Mouse (Mus musculus) C2C12 (cell line): ENCODE data around the gene Med15.

Experiments used
- CEBPB ChIP-seq: IDR thresholded peaks from one replicate; pipeline ENCODE4 v1.6.1; 2011; ENCODE audit warnings: low read depth, mild to moderate bottlenecking, control low read depth, moderate library complexity
- CTCF ChIP-seq: IDR thresholded peaks from one replicate; pipeline ENCODE4 v1.5.1; 2011; ENCODE audit not compliant: control insufficient read depth, insufficient read depth, insufficient read length
- FOSL1 ChIP-seq: IDR thresholded peaks from one replicate; pipeline ENCODE4 v1.8.0; 2011; ENCODE audit warnings: mild to moderate bottlenecking, low read length; ENCODE audit not compliant: poor library complexity, insufficient read depth, severe bottlenecking
- MAX ChIP-seq: IDR thresholded peaks from one replicate; pipeline ENCODE4 v1.6.1; 2011; ENCODE audit warnings: mild to moderate bottlenecking, control low read depth
- MYOD1 ChIP-seq: IDR thresholded peaks from one replicate; pipeline ENCODE4 v1.6.1; 2011; ENCODE audit warnings: low read depth; ENCODE audit not compliant: control insufficient read depth, insufficient read length
- MYOG ChIP-seq: IDR thresholded peaks from one replicate; pipeline ENCODE4 v1.6.1; 2011; ENCODE audit not compliant: control insufficient read depth, insufficient read length; ENCODE audit errors: extremely low read depth
- USF1 ChIP-seq: IDR thresholded peaks from one replicate; pipeline ENCODE4 v1.6.1; 2011; ENCODE audit warnings: low read depth, mild to moderate bottlenecking, control low read depth, moderate library complexity

DNA sequence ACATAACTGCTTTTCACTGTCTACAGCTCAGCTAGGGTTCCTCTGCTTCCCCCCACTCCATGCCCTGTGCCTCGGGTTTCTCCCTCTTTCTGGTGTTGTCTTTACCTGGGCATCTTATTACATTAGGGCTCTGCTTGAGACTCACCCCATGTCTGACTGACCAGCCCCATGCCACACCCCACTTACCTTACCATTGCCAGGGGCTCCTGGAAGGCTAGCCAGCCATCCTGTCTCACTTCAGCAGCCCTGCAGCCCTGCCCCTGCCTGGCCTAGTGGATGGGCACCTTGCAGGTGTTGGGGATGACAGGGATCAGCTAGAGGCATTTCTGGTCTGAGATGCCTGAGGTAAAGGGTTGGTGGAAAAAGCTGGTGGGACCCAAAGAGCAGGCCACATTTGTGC, 85.5 kb downstream of the Med15 start:
- TF ChIP-seq CTCF (no peak), MYOD1 (no peak), USF1 (no peak), CEBPB (no peak), MAX (no peak), MYOG (no peak), FOSL1 (no peak)
